Mouse (Mus musculus) embryo, embryonic 9.5 days (tissue): Measurements from ENCODE around the gene Gm14288.
"Not testable (repeated sequence)": the region's sequence is repeated elsewhere in the genome, so short reads cannot be mapped to it uniquely, and the experiment has no call there.

Experiments
- DNase-seq: peaks from one replicate; pipeline ENCODE4 v3.0.0-alpha.2; 2017; ENCODE audit errors: extremely low spot score

Gm14288 gene

GRCm38 (mm10) chr2:175800993-175801392, at the start of gene Gm14288:
Gene Gm14288, minus strand, starts transcription at chr2:175801093.
- not testable (repeated sequence) for DNase-seq

DNA sequence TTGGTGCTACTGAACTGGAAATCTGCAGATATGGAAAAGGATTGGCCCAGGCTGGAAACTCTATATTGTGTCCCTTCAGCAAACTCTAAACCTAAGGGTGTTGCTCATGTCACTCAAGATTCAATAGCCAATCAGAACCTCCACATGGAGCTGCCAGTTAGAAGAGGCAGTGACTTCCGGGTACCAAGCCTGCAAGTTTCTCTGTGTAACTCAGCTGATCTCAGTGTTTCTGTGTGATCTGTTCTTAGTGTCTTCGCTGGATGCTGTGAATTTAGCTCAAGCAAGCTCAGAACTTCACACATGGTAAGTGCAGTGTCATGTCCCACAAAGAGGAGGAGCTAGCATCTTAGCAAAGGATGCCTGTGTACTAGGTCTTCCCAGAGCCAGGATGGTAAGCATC, 59.7 kb downstream of the Gm14288 start, which contains the start of gene Gm2007:
Gene Gm2007, plus strand, starts transcription at position 301 of the 400 bp plus-strand sequence.
- not testable (repeated sequence) for DNase-seq
